Mouse (Mus musculus) cortical plate, adult 2 months (tissue): ENCODE measurements at regions not wholly inside any gene's neighbourhood (a gene's known extent, or its start where the extent isn't known, plus 50 kb on each side); places are given as distances from the start of the nearest gene placed in this dataset.

Experiments
- H3K27ac ChIP-seq: fragments of 200-500 bp; 2 replicates; pipeline ENCODE4 v1.5.1; 2012; ENCODE audit warnings: low read length, control low read depth, inconsistent platforms; ENCODE audit not compliant: insufficient read depth
- H3K4me1 ChIP-seq: fragments of 200-500 bp; 2 replicates; pipeline ENCODE4 v1.6.1; 2011; ENCODE audit warnings: low read length; ENCODE audit not compliant: control insufficient read depth, insufficient read depth
- H3K4me3 ChIP-seq: fragments of 200-500 bp; 2 replicates; pipeline ENCODE4 v1.5.1; 2011; ENCODE audit warnings: mild to moderate bottlenecking, low read length, control low read depth; ENCODE audit not compliant: insufficient read depth
- CTCF ChIP-seq: fragments of 200-500 bp; IDR thresholded peaks from 2 replicates; pipeline ENCODE4 v1.5.1; 2011; ENCODE audit warnings: mild to moderate bottlenecking, control low read depth, low read length; ENCODE audit not compliant: insufficient read depth; ENCODE audit errors: extremely low read depth
- POLR2A ChIP-seq: fragments of 200-500 bp; IDR thresholded peaks from 2 replicates; pipeline ENCODE4 v1.6.1; 2011; ENCODE audit warnings: mild to moderate bottlenecking, low read length, control low read depth; ENCODE audit not compliant: insufficient read depth; ENCODE audit errors: extremely low read depth

- TF ChIP-seq CTCF (no peak), POLR2A (no peak)
- Histone ChIP-seq H3K27ac (no peak overlapping the region), H3K4me1 (no peaks in the 10 kb centered on the region), H3K4me3 (no peak overlapping the region)
Observed at GRCm38 (mm10) chr2:144182542-144182941, 87.9 kb upstream of the Mgme1 start.

GRCm38 (mm10) chr2:144183371-144183944 is 87.0 kb upstream of the Mgme1 start:
- Histone ChIP-seq H3K4me3 (no peak overlapping the region), H3K4me1 (no peaks in the 10 kb centered on the region), H3K27ac (no peak overlapping the region)
- no peak for TF ChIP-seq POLR2A
- no peak for TF ChIP-seq CTCF

GRCm38 (mm10) chr2:144185175-144185574 is 85.3 kb upstream of the Mgme1 start:
- Histone ChIP-seq H3K4me1 (no peaks in the 10 kb centered on the region), H3K27ac (no peak overlapping the region)

GRCm38 (mm10) chr2:144186426-144186825 is 84.0 kb upstream of the Mgme1 start:
- Histone ChIP-seq H3K27ac (no peak overlapping the region), H3K4me1 (no peaks in the 10 kb centered on the region), H3K4me3 (no peak overlapping the region)
- TF ChIP-seq CTCF (no peak), POLR2A (no peak)

More at GRCm38 (mm10) chr2:144185175-144185574, 85.3 kb upstream of the Mgme1 start:
- no peak overlapping the region for H3K4me3 ChIP-seq
- no peak for TF ChIP-seq CTCF
- no peak for TF ChIP-seq POLR2A

- no peak for TF ChIP-seq CTCF
- no peak for TF ChIP-seq POLR2A
- Histone ChIP-seq H3K4me3 (no peak overlapping the region), H3K27ac (no peak overlapping the region), H3K4me1 (no peaks in the 10 kb centered on the region)
Observed at GRCm38 (mm10) chr2:144188076-144188475, 82.4 kb upstream of the Mgme1 start.

- TF ChIP-seq POLR2A (no peak), CTCF (no peak)
- Histone ChIP-seq H3K4me3 (no peak overlapping the region), H3K4me1 (no peaks in the 10 kb centered on the region), H3K27ac (no peak overlapping the region)
Observed at GRCm38 (mm10) chr2:144188485-144188884, 82.0 kb upstream of the Mgme1 start.

GRCm38 (mm10) chr2:144189756-144190155 is 80.7 kb upstream of the Mgme1 start:
- no peak overlapping the region for H3K4me3 ChIP-seq
- H3K27ac ChIP-seq: no peak overlapping the region
- no peak for TF ChIP-seq POLR2A
- no peak for TF ChIP-seq CTCF
- H3K4me1 ChIP-seq: no peaks in the 10 kb centered on the region

GRCm38 (mm10) chr2:144191018-144191417 is 79.4 kb upstream of the Mgme1 start:
- no peak overlapping the region for H3K27ac ChIP-seq
- H3K4me1 ChIP-seq: no peaks in the 10 kb centered on the region
- no peak for TF ChIP-seq CTCF
- no peak for TF ChIP-seq POLR2A
- no peak overlapping the region for H3K4me3 ChIP-seq

DNA sequence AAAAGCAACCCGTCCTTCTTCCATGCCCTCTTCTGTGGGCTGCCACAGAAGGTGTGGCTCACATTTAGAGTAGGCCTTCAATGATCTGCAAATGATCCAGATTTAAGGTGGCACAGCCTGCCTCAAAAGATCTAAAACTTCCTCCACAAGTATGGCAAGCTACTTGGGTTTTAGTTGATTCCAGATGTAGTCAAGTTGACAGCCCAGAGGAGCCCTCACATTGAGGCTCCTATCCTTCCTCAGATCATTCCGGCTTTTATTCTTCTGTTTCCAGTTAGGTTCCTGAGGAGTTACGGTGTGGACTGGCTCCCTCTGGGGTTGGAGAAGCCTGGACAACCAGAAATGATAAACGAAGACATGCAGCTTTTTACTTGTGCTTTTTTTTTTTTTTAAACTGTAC is 78.8 kb upstream of the Mgme1 start:
- H3K4me1 ChIP-seq: no peaks in the 10 kb centered on the region
- no peak overlapping the region for H3K27ac ChIP-seq
- H3K4me3 ChIP-seq: no peak overlapping the region
- TF ChIP-seq POLR2A (no peak), CTCF (no peak)

GRCm38 (mm10) chr2:144192428-144192827 is 78.0 kb upstream of the Mgme1 start:
- TF ChIP-seq POLR2A: no peak
- no peak for TF ChIP-seq CTCF
- H3K27ac ChIP-seq: no peak overlapping the region
- no peaks in the 10 kb centered on the region for H3K4me1 ChIP-seq

More at GRCm38 (mm10) chr2:144192428-144192827, 78.0 kb upstream of the Mgme1 start:
- no peak overlapping the region for H3K4me3 ChIP-seq
